Mouse (Mus musculus): Measurements from ENCODE around the gene Tspyl4. TPM values are rescaled to one million over a fixed set of nuclear protein-coding genes. Genes with fewer than 3 reads are reported as not detected.
A peak's percentile ranks its signal among the peaks of the same experiment; 100 is the strongest.

Gene Tspyl4
- polyA plus RNA-seq, 1 experiment from 2014 or later: 6.6 TPM

- ATAC-seq (ENCODE audit: insufficient number of reproducible peaks, low FRiP score, low TSS enrichment, low read depth) (peak; percentile 52), DNase-seq (ENCODE audit: low spot score) (no peak)
- Histone ChIP-seq H3K4me3 (ENCODE audit: low read depth, low read length) (peak overlapping the region; percentile 99), H3K9me3 (ENCODE audit: control insufficient read depth, low read length) (no peaks in the 10 kb centered on the region), H3K4me2 (ENCODE audit: low read depth, severe bottlenecking) (peak overlapping the region; percentile 57), H3K9ac (ENCODE audit: low read length) (peak overlapping the region; percentile 57), H3K4me1 (ENCODE audit: control insufficient read depth, insufficient read depth, low read length) (peaks cover 9% of the 10 kb centered on the region; the same call in 1 of the 2 replicates), H3K27ac (replicated peaks; ENCODE audit: low read depth, low read length) (no peak overlapping the region), H3K36me3 (ENCODE audit: control insufficient read depth, insufficient read depth, low read length) (no peaks in the 10 kb centered on the region), H3K27me3 (ENCODE audit: control insufficient read depth, insufficient read depth, low read length) (no peaks in the 10 kb centered on the region)
- WGBS: 22% methylated on average over 14 of the region's 14 CpGs
Measured at GRCm38 (mm10) chr10:34281211-34281961, 15.9 kb upstream of the Tspyl4 start.

- under 1% methylated on average over 36 of the region's 38 CpGs for WGBS
- Histone ChIP-seq H3K9ac (ENCODE audit: low read length) (peak within 1 kb of the TSS; percentile 92), H3K27ac (replicated peaks; ENCODE audit: low read depth, low read length) (0 out of 2 replicates have a peak within 1 kb of the TSS, but pooled peaks have one; percentile 36), H3K9me3 (ENCODE audit: control insufficient read depth, low read length) (no peaks in the 10 kb centered on the region), H3K4me1 (ENCODE audit: control insufficient read depth, insufficient read depth, low read length) (peaks cover 9% of the 10 kb centered on the region; the same call in 1 of the 2 replicates), H3K36me3 (ENCODE audit: control insufficient read depth, insufficient read depth, low read length) (no peaks in the 10 kb centered on the region), H3K4me2 (ENCODE audit: low read depth, severe bottlenecking) (peak within 1 kb of the TSS; percentile 57), H3K27me3 (ENCODE audit: control insufficient read depth, insufficient read depth, low read length) (no peaks in the 10 kb centered on the region), H3K4me3 (ENCODE audit: low read depth, low read length) (peak within 1 kb of the TSS; percentile 99)
- DNase-seq (ENCODE audit: low spot score) (peak; percentile 99), ATAC-seq (ENCODE audit: insufficient number of reproducible peaks, low FRiP score, low TSS enrichment, low read depth) (peak; percentile 98)
Measured at GRCm38 (mm10) chr10:34281962-34282388, 15.3 kb upstream of the Tspyl4 start, which contains the start of gene Tspyl1. Gene Tspyl1 (plus strand): TSS chr10:34282190.

- peak overlapping the region; percentile 57 for H3K4me2 ChIP-seq (ENCODE audit: low read depth, severe bottlenecking)
- peaks cover 9% of the 10 kb centered on the region; the same call in 1 of the 2 replicates for H3K4me1 ChIP-seq (ENCODE audit: control insufficient read depth, insufficient read depth, low read length)
- H3K27me3 ChIP-seq (ENCODE audit: control insufficient read depth, insufficient read depth, low read length): no peaks in the 10 kb centered on the region
- DNase-seq (ENCODE audit: low spot score) (no peak), ATAC-seq (ENCODE audit: insufficient number of reproducible peaks, low FRiP score, low TSS enrichment, low read depth) (peak; percentile 40)
- peak overlapping the region; percentile 92 for H3K9ac ChIP-seq (ENCODE audit: low read length)
- peak overlapping the region; percentile 99 for H3K4me3 ChIP-seq (ENCODE audit: low read depth, low read length)
- no peaks in the 10 kb centered on the region for H3K9me3 ChIP-seq (ENCODE audit: control insufficient read depth, low read length)
- 4% methylated on average over 47 of the region's 47 CpGs for WGBS
- 0 out of 2 replicates have a peak overlapping the region, but pooled peaks have one; percentile 36 for H3K27ac ChIP-seq (replicated peaks; ENCODE audit: low read depth, low read length)
- H3K36me3 ChIP-seq (ENCODE audit: control insufficient read depth, insufficient read depth, low read length): 0 out of 2 replicates have a peak, but pooled peaks cover 4% of the 10 kb centered on the region
Measured at GRCm38 (mm10) chr10:34282420-34283238, 14.6 kb upstream of the Tspyl4 start.

GRCm38 (mm10) chr10:34296911-34297298 lies 337 bp upstream of the Tspyl4 start:
- no peak for DNase-seq (ENCODE audit: low spot score)
- Histone ChIP-seq H3K4me2 (ENCODE audit: low read depth, severe bottlenecking) (peak overlapping the region; percentile 55), H3K36me3 (ENCODE audit: control insufficient read depth, insufficient read depth, low read length) (no peaks in the 10 kb centered on the region), H3K27ac (replicated peaks; ENCODE audit: low read depth, low read length) (no peak overlapping the region), H3K4me1 (ENCODE audit: control insufficient read depth, insufficient read depth, low read length) (peaks cover 11% of the 10 kb centered on the region; the same call in 1 of the 2 replicates), H3K27me3 (ENCODE audit: control insufficient read depth, insufficient read depth, low read length) (no peaks in the 10 kb centered on the region), H3K9me3 (ENCODE audit: control insufficient read depth, low read length) (no peaks in the 10 kb centered on the region), H3K4me3 (ENCODE audit: low read depth, low read length) (peak overlapping the region; percentile 69), H3K9ac (ENCODE audit: low read length) (peak overlapping the region; percentile 57)
- peak; percentile 7; the same call in 1 of the 2 replicates for ATAC-seq (ENCODE audit: insufficient number of reproducible peaks, low FRiP score, low TSS enrichment, low read depth)
- WGBS: 7% methylated on average over 13 of the region's 13 CpGs

- no peak for DNase-seq (ENCODE audit: low spot score)
- Histone ChIP-seq H3K4me2 (ENCODE audit: low read depth, severe bottlenecking) (peak overlapping the region; percentile 69), H3K4me1 (ENCODE audit: control insufficient read depth, insufficient read depth, low read length) (peaks cover 11% of the 10 kb centered on the region; the same call in 1 of the 2 replicates), H3K36me3 (ENCODE audit: control insufficient read depth, insufficient read depth, low read length) (no peaks in the 10 kb centered on the region), H3K9ac (ENCODE audit: low read length) (peak overlapping the region; percentile 70), H3K27me3 (ENCODE audit: control insufficient read depth, insufficient read depth, low read length) (no peaks in the 10 kb centered on the region), H3K4me3 (ENCODE audit: low read depth, low read length) (peak overlapping the region; percentile 69), H3K27ac (replicated peaks; ENCODE audit: low read depth, low read length) (no peak overlapping the region), H3K9me3 (ENCODE audit: control insufficient read depth, low read length) (no peaks in the 10 kb centered on the region)
- 43% methylated on average over 25 of the region's 25 CpGs for WGBS
- ATAC-seq (ENCODE audit: insufficient number of reproducible peaks, low FRiP score, low TSS enrichment, low read depth): no peak
Measured at GRCm38 (mm10) chr10:34297980-34298753, 925 bp downstream of the Tspyl4 start.

GRCm38 (mm10) chr10:34300368-34300767 lies 3.1 kb downstream of the Tspyl4 start:
- WGBS: 47% methylated on average over 5 of the region's 5 CpGs
- DNase-seq (ENCODE audit: low spot score) (no peak), ATAC-seq (ENCODE audit: insufficient number of reproducible peaks, low FRiP score, low TSS enrichment, low read depth) (no peak)
- peak overlapping the region; percentile 31 for H3K4me2 ChIP-seq (ENCODE audit: low read depth, severe bottlenecking)
- H3K27me3 ChIP-seq (ENCODE audit: control insufficient read depth, insufficient read depth, low read length): no peaks in the 10 kb centered on the region
- H3K4me1 ChIP-seq (ENCODE audit: control insufficient read depth, insufficient read depth, low read length): peaks cover 11% of the 10 kb centered on the region; the same call in 1 of the 2 replicates
- H3K9me3 ChIP-seq (ENCODE audit: control insufficient read depth, low read length): no peaks in the 10 kb centered on the region
- 0 out of 2 replicates have a peak overlapping the region, but pooled peaks have one; percentile 8 for H3K4me3 ChIP-seq (ENCODE audit: low read depth, low read length)
- H3K27ac ChIP-seq (replicated peaks; ENCODE audit: low read depth, low read length): no peak overlapping the region
- no peaks in the 10 kb centered on the region for H3K36me3 ChIP-seq (ENCODE audit: control insufficient read depth, insufficient read depth, low read length)
- H3K9ac ChIP-seq (ENCODE audit: low read length): no peak overlapping the region

- DNase-seq (ENCODE audit: low spot score) (no peak), ATAC-seq (ENCODE audit: insufficient number of reproducible peaks, low FRiP score, low TSS enrichment, low read depth) (no peak)
- Histone ChIP-seq H3K4me3 (ENCODE audit: low read depth, low read length) (no peak overlapping the region), H3K27me3 (ENCODE audit: control insufficient read depth, insufficient read depth, low read length) (no peaks in the 10 kb centered on the region), H3K4me1 (ENCODE audit: control insufficient read depth, insufficient read depth, low read length) (no peaks in the 10 kb centered on the region), H3K27ac (replicated peaks; ENCODE audit: low read depth, low read length) (no peak overlapping the region), H3K4me2 (ENCODE audit: low read depth, severe bottlenecking) (no peak overlapping the region), H3K9ac (ENCODE audit: low read length) (no peak overlapping the region), H3K9me3 (ENCODE audit: control insufficient read depth, low read length) (no peaks in the 10 kb centered on the region), H3K36me3 (ENCODE audit: control insufficient read depth, insufficient read depth, low read length) (no peaks in the 10 kb centered on the region)
Measured at GRCm38 (mm10) chr10:34307070-34307469, 9.8 kb downstream of the Tspyl4 start.
